Mouse (Mus musculus) retina, embryonic 14.5 days (tissue): ENCODE measurements at regions not wholly inside any gene's neighbourhood (a gene's known extent, or its start where the extent isn't known, plus 50 kb on each side); places are given as distances from the start of the nearest gene placed in this dataset.

Experiments used
- DNase-seq: peaks from one replicate; pipeline ENCODE4 v3.0.0-alpha.2; 2015; ENCODE audit warnings: low spot score

DNA sequence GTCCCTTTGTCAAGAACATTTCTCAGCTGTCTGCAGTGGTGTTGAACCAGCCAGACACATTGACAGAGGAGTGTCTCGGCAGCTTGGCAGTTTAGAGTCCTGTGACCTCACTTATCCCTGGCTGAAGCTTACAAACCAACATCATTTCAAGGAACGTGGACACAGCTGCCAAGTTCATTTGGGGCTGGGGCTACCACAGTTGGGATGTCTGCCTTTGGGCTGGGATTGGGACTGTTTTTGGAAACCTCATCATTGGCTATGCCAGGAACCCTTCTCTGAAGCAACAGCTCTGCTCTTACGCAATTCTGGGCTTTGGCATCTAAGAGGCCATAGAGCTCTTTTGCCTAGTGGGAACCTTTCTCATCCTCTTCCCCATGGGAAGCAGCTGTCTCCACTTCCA lies 200.4 kb downstream of the Gm15262 start:
- DNase-seq: no peak

GRCm38 (mm10) chrX:161511341-161511740 lies 205.5 kb upstream of the Rai2 start:
- DNase-seq: no peak

GRCm38 (mm10) chrX:161523432-161524256 lies 193.2 kb upstream of the Rai2 start:
- DNase-seq: no peak

GRCm38 (mm10) chrX:161524257-161524646 lies 192.6 kb upstream of the Rai2 start:
- no peak for DNase-seq

GRCm38 (mm10) chrX:161537290-161537689 lies 179.6 kb upstream of the Rai2 start:
- no peak for DNase-seq

DNA sequence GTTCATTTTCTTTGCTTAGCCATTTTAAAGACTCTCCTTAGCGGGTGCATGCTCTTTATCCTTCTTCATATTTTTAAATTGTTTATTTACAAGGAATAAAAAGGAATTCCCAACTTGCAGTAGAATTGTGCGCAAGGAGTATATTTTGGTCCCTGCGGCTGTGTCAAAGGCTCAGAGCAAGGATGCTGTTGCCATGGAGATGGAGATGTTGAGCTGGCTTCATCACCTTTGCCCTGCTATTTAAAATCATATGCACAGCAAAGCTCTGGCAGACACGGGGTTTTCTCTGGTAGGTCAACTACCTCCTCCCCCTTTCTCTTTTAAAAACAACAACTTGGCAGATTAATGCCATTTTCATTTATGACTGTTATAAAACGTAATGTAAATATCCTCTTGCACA lies 160.0 kb upstream of the Rai2 start:
- DNase-seq: no peak

GRCm38 (mm10) chrX:161558511-161558910 lies 158.4 kb upstream of the Rai2 start:
- no peak for DNase-seq

DNA sequence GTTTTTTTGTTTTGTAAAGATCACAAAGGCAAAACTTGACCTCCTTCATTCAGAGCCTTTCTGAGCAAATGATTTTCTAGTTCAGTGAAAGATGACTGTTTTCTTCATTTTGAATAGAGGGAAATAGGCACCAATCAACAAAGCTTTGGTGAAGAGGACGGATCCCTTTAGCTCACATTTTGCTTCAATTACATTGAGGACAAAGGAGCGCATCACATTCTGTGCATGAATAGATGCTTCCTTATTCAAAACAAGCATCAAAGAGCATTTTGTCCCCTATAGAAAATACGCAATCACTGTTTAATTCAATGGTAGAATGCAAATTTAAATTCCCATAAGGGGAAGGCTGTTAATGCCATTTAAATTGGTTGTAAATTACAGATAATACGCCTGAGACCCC lies 150.4 kb upstream of the Rai2 start:
- no peak for DNase-seq

DNA sequence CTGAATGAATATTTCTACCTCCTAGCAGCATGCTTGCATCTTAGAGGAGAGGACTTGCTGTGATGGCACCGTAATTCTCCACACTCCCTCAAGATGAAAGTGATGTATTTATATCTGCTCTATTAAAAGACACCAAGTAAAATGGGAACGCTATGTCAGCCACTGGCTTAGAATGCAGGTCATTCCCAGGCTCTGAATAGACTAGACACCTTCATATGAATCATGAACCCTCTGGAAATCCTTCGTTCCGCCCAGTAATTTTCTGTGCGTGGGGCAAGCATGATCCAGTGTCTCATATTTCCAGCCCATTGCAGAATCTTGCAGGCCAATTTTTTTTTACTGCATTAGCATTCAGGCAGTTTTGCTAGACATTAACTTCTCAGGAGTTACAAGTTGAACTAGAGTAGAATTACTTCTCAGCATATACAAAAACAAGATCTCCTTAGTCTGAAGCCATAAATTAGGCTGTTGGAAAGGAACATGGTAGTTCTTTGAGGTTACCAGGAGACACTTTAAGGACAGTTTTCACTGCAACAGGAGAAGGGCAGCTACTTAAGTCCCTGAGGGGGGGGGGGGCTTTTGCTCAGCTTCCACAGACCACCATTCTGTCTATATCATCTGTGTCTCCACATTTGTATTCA lies 134.7 kb upstream of the Rai2 start:
- DNase-seq: no peak

GRCm38 (mm10) chrX:161583872-161584271 lies 133.0 kb upstream of the Rai2 start:
- no peak for DNase-seq

DNA sequence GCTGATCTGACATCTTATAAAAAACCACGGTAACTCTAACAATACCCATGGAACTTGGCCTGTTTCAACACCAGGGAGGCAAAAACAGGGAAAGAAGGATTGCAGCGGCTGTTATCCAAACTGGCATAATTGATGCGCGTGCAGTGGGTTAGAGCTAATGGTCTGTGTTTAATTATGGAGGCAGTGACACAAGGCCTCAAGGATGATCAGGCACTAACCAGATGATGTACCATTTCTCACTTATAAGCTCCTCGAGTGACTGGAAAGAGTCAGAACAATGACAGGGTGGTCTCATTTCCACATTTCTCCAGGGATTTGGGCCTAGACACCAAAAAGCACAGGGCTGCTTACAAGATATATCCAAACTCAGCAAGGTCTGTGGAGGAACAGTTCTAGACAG lies 83.0 kb upstream of the Rai2 start:
- DNase-seq: peak; percentile 12

- DNase-seq: peak; percentile 15
These were observed 82.5 kb upstream of the Rai2 start for GRCm38 (mm10) chrX:161634342-161634741.

DNA sequence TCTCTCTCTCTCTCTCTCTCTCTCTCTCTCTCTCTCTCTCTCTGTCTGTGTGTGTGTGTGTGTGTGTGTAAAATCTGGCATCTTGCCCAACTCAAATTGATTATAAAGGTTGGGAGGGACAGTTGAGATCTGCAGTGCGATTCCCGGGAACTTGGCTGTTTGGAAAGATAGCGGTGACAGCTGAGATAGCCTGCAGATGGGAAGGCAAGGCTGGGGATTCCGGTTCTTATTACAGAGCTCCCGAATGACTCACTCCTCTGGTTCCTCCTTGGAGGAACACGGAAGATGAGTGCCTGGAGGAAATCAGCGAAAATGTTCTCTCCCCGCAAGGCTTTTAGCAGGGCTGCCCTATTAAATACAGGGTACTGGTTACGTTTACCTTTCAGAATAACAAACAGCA lies 81.2 kb upstream of the Rai2 start:
- DNase-seq: no peak

DNA sequence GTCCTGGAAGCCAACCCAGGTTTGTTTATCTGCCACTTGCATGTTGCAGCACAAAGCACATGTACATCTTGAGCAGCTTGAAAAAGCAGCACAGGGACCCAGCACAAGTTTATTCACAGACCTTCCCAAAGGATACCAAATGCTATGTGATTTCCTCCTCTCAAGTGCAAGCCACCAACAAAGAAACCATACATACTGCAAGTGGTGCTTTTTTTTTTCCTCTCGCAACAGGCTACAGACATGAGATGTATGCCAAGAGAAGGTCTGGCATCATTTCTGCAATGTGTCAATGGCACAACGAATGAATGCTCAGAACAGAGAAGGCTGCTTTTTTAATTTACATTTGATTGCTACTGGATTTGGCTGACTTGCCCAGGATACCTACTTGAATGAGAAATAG lies 63.8 kb upstream of the Rai2 start:
- DNase-seq: no peak

DNA sequence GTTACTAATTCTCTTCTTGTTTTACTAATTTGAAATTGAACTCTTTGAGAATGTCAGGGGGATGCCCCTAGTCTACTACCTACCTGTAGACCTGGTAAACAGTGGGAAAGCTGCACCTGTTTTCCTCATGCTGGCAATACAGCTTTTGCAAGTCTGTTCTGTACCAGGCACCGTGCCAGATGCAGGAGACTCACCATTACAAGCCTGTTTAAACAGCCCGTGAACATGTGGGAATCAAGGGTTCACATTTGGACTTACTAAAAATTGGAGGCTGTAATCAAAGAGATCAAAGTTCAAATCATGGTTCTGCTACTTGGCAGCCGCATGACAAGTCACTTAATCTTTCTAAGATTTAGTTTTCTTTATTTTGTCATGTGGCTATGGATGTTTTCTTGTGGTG lies 56.8 kb upstream of the Rai2 start:
- no peak for DNase-seq

- DNase-seq: no peak
These were observed 54.9 kb upstream of the Rai2 start for GRCm38 (mm10) chrX:161661936-161662335.
